Mouse (Mus musculus) liver, adult (tissue): Measurements from ENCODE around the gene Cadps.

ENCODE experiments used
- GATA4 ChIP-seq: IDR thresholded peaks from 2 replicates; pipeline ENCODE4 v1.6.1; 2014; ENCODE audit warnings: mild to moderate bottlenecking, low read length; ENCODE audit not compliant: insufficient replicate concordance

Gene Cadps

DNA sequence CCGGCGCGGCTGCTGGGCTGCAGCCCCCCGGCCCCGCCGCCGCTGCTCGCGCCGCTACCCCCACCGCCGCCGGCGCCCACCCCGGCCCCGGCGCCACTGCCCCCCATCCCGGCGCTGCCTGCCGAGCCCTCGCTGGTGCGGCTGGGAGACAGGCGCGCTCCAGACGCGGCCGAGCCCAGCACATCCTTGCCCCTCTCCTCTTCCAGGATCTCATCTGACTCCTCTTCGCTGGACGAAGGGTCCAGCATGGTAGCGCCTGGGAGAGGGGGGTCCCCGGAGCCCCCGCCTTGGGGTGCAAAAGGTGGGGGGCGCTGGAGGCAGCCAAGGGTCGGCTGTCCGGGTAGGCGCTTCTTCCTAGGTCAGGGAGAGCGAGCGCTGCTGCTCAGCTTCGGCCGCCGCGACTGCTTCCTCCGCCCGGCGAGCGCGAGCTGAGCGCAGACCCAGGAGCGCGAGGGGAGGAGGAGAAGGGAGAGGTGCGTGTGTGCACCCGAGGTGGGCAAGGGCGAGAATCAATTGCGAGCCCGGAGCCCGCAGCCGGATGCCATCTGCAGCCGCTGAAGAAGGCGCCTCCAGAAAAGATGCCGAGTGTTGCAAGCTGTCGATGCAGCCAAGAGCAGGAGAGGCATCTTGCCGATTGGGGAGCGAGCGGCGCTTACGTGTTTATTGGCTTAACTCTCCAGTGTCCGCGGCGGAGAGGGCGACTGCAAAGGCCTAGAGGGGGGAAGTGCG, at the start of gene Cadps:
TSS of gene Cadps (minus strand) at position 589 of the 729 bp plus-strand sequence.
- no peak for TF ChIP-seq GATA4

GRCm38 (mm10) chr14:12869605-12870004, 46.7 kb upstream of the Cadps start:
- no peak for TF ChIP-seq GATA4

GRCm38 (mm10) chr14:12865258-12865657, 42.4 kb upstream of the Cadps start:
- TF ChIP-seq GATA4 = no peak

- TF ChIP-seq GATA4 = no peak
Measured at GRCm38 (mm10) chr14:12843860-12844259, 21.0 kb upstream of the Cadps start.

- no peak for TF ChIP-seq GATA4
Measured at GRCm38 (mm10) chr14:12839471-12839870, 16.6 kb upstream of the Cadps start.

DNA sequence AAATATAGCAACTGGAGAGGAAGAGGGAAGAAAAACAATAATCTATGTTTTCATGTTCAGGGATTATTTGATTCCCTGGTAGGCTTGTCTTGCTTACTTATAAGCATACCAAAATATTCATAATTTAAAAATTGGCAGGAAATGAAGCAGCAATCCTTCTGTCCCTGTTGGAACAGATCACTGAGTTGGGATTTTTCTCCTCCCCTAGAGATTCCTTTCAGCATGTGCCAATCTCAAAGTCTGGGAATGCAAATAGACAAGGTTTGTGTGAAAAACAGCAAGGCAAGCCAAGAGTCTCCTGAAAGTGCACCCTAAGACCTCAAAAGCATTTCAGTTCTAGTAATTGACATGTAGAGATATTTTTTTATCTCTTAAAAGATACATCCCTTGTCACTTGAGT, 16.1 kb upstream of the Cadps start:
- TF ChIP-seq GATA4 = no peak

GRCm38 (mm10) chr14:12838323-12838722, 15.4 kb upstream of the Cadps start:
- no peak for TF ChIP-seq GATA4

DNA sequence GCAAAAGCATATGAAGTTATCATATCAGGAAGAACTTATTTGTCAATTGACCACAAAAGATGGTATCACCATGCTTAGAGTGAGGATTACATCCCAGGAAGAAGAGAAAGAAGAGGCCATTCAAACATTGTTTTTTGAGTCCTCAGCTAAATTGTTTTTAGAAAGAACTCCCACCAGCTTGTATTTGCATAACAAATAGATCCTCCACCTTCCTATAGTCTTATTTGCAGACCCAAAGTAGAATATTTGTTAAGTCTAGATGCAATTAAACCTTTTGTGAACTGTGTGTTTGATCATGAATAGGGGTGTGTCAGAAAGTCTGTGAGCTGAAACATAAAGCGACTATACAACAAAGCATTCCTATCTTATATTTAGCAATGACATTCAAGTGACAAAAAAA, 15.0 kb upstream of the Cadps start:
- TF ChIP-seq GATA4 = no peak

DNA sequence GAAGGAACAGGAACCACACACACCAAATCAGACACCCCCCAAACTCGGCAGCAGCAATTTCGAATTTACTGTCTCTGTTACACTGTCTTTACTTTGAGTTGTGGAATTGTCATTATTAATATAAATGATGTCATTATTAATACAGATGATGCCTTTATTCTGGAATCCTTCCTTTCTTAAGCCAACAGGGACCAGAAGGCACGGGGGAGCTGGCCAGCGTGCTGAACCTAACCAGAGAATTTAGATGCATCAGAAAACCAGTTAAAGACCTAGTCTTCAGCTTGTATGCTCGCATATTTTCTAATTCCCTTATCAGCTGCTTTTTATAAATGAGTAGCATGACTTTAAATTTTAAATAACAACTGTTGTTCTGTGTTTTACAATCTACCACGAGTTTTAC, 902 bp upstream of the Cadps start:
- no peak for TF ChIP-seq GATA4

GRCm38 (mm10) chr14:12821831-12822490, 918 bp downstream of the Cadps start:
- no peak for TF ChIP-seq GATA4

GRCm38 (mm10) chr14:12821156-12821813, 1.6 kb downstream of the Cadps start:
- no peak for TF ChIP-seq GATA4

GRCm38 (mm10) chr14:12820149-12820548, 2.7 kb downstream of the Cadps start:
- TF ChIP-seq GATA4 = no peak

- no peak for TF ChIP-seq GATA4
Measured at GRCm38 (mm10) chr14:12818442-12818841, 4.4 kb downstream of the Cadps start.

GRCm38 (mm10) chr14:12812072-12812471, 10.8 kb downstream of the Cadps start:
- no peak for TF ChIP-seq GATA4

- TF ChIP-seq GATA4 = no peak
Measured at GRCm38 (mm10) chr14:12802995-12803394, 19.9 kb downstream of the Cadps start.

DNA sequence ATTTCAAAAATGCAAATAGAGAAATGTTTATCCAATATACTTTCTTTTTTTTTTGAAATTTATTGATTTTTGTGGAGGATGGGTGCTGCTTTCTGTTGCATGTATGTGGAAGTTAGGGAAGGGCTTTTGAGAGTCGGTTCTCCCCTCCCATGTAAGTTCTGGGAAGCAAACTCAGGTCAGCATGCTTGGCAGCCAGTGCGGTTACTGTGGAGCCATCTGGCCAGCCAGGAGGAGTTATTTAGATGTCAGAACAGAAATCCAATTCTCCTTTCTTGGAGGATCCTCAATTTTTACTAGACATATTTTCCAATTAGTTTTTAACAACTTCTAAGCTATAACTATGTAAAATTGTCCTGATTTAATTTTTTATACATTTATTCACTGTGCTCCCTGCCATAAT, 21.8 kb downstream of the Cadps start:
- TF ChIP-seq GATA4 = no peak

- no peak for TF ChIP-seq GATA4
Measured at GRCm38 (mm10) chr14:12798926-12799325, 24.0 kb downstream of the Cadps start.

DNA sequence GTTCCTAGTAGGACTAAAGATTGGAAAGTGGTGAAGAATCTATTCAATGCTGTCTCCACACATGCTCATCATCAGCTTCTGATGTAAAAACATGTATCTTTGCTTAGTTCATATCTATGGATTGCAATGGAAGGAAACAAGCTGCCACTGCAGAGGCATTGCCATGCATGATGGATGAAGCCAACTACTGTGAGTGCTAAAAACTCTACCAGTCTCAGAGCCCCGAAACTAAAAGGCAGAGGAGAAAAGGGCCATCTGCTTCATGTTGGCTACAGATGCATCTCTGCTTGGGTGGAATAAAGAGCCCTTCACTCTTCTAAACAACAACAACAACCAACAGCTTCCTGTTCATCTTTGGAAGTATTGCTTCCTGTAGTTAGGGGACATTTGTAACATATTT, 38.6 kb downstream of the Cadps start:
- no peak for TF ChIP-seq GATA4
